10 mouse cellular contexts compared by ENCODE assay signal in genomic region chr6:86496585-86496984, GRCm38 (mm10). TPM values are rescaled to one million over a fixed set of nuclear protein-coding genes. Genes with fewer than 3 reads are reported as not detected.
DNase-seq lines count a peak whose midpoint lies in the region; ATAC-seq and TF ChIP-seq lines count a peak whose summit lies in the region.
"Had no signal": no experiment of that assay in that cellular context is flagged by ENCODE, and none has a peak within 500 bp of the region (broad histone marks: within the 10 kb centered on the region; RNA-seq: fewer than 3 reads in every experiment).

No protein-coding gene starts in this region.

- peak overlapping the region; percentile 80 for H3K27ac ChIP-seq in kidney, adult 2 months (ENCODE audit: insufficient read depth, low read depth, low read length)
- H3K27ac ChIP-seq in ES-Bruce4 (ENCODE audit: insufficient read depth, low read length) = peak overlapping the region; percentile 98
- H3K27ac ChIP-seq in embryonic facial prominence, embryonic 10.5 days (replicated peaks) = peak overlapping the region; percentile 83
- peak overlapping the region; percentile 74 for H3K27ac ChIP-seq in limb, embryonic 15.5 days

- peaks cover 11% of the 10 kb centered on the region; the same call in 1 of the 2 replicates for H3K4me1 ChIP-seq in kidney, adult 2 months (ENCODE audit: control insufficient read depth, insufficient read depth, low read length)
- peaks cover 8% of the 10 kb centered on the region for H3K4me1 ChIP-seq in ES-Bruce4 (ENCODE audit: control insufficient read depth, insufficient read depth, low read length)
- peaks cover 54% of the 10 kb centered on the region for H3K4me1 ChIP-seq in embryonic facial prominence, embryonic 10.5 days
- H3K4me1 ChIP-seq in limb, embryonic 15.5 days = peaks cover 34% of the 10 kb centered on the region; the same call in 1 of the 2 replicates

- TF ChIP-seq EP300 in ES-Bruce4 (IDR thresholded peaks at IDR 0.05; ENCODE audit: insufficient read depth, low read depth, low read length) = 0 out of 2 replicates have a peak, but pooled peaks have one; percentile 22

- TF ChIP-seq CTCF in kidney, adult 2 months (conservative IDR thresholded peaks at IDR 0.05; ENCODE audit: insufficient read depth, insufficient read length, low read depth, low read length) = no peak
- no peak for TF ChIP-seq CTCF in ES-Bruce4 (IDR thresholded peaks at IDR 0.05; ENCODE audit: low read depth, low read length)

- no peaks in the 10 kb centered on the region for H3K36me3 ChIP-seq in kidney, adult 2 months (ENCODE audit: control insufficient read depth, insufficient read depth, low read length)
- no peaks in the 10 kb centered on the region for H3K36me3 ChIP-seq in ES-Bruce4 (ENCODE audit: control insufficient read depth, insufficient read depth, low read length, poor library complexity, severe bottlenecking)
- no peaks in the 10 kb centered on the region for H3K36me3 ChIP-seq in embryonic facial prominence, embryonic 10.5 days (replicated peaks)
- H3K36me3 ChIP-seq in limb, embryonic 15.5 days = no peaks in the 10 kb centered on the region

- no peak for ATAC-seq in limb, embryonic 15.5 days (ENCODE audit: insufficient number of reproducible peaks, low FRiP score, low TSS enrichment, low read depth)

- no peak for TF ChIP-seq POLR2A in kidney, adult 2 months (IDR thresholded peaks at IDR 0.05; ENCODE audit: low read depth, low read length)
- no peak for TF ChIP-seq POLR2A in ES-Bruce4 (IDR thresholded peaks at IDR 0.05; ENCODE audit: insufficient read depth, low read length)

- no peaks in the 10 kb centered on the region for H3K9me3 ChIP-seq in ES-Bruce4 (replicated peaks; ENCODE audit: control insufficient read depth, insufficient read depth, low read length, poor library complexity, severe bottlenecking)
- H3K9me3 ChIP-seq in embryonic facial prominence, embryonic 10.5 days = no peaks in the 10 kb centered on the region
- H3K9me3 ChIP-seq in limb, embryonic 15.5 days = no peaks in the 10 kb centered on the region

- no peak for DNase-seq in kidney, adult 2 months
- DNase-seq in kidney, adult 11 months = no peak
- no peak for DNase-seq in embryonic facial prominence, embryonic 10.5 days (ENCODE audit: low spot score)
- DNase-seq in adrenal gland, postnatal 4 days (ENCODE audit: low spot score in 2 of 2) = no peak
- DNase-seq in thymus, postnatal 4 days = no peak
- no peak for DNase-seq in gastrocnemius, postnatal 36 days
- DNase-seq: cerebellum, adult 18-20 months had no signal

- WGBS in kidney, adult 2 months = 34% methylated on average over 5 of the region's 5 CpGs
- 65% methylated on average over 5 of the region's 5 CpGs for WGBS in embryonic facial prominence, embryonic 10.5 days
- 61% methylated on average over 5 of the region's 5 CpGs for WGBS in limb, embryonic 15.5 days

- H3K27me3 ChIP-seq in kidney, adult 2 months (replicated peaks; ENCODE audit: control insufficient read depth, insufficient read depth, low read length) = no peaks in the 10 kb centered on the region
- H3K27me3 ChIP-seq in ES-Bruce4 (ENCODE audit: control insufficient read depth, insufficient read depth, low read length, poor library complexity, severe bottlenecking) = no peaks in the 10 kb centered on the region
- no peaks in the 10 kb centered on the region for H3K27me3 ChIP-seq in embryonic facial prominence, embryonic 10.5 days (replicated peaks; ENCODE audit: low read depth, poor library complexity, severe bottlenecking)
- H3K27me3 ChIP-seq in limb, embryonic 15.5 days = no peaks in the 10 kb centered on the region

- intact Hi-C loops in gastrocnemius, postnatal 36 days (cut with DNase I) = no loop called here

- no peak overlapping the region for H3K4me2 ChIP-seq in limb, embryonic 15.5 days

- peak overlapping the region; percentile 67 for H3K9ac ChIP-seq in ES-Bruce4 (ENCODE audit: low read depth, poor library complexity, severe bottlenecking)
- H3K9ac ChIP-seq in limb, embryonic 15.5 days = no peak overlapping the region

- H3K4me3 ChIP-seq in kidney, adult 2 months (ENCODE audit: insufficient read depth, low read depth, low read length) = peak overlapping the region; percentile 35; the same call in 1 of the 2 replicates
- peak overlapping the region; percentile 69 for H3K4me3 ChIP-seq in ES-Bruce4 (ENCODE audit: low read depth, low read length)
- H3K4me3 ChIP-seq in embryonic facial prominence, embryonic 10.5 days = peak overlapping the region; percentile 44; the same call in 1 of the 2 replicates
- no peak overlapping the region for H3K4me3 ChIP-seq in limb, embryonic 15.5 days
- H3K4me3 ChIP-seq: myocyte had no signal

RNA-seq across cellular contexts. Expression of gene Pcbp1, which starts 29.5 kb away (rescaled TPM):
- 165 and 166 TPM in 2 replicates for polyA plus RNA-seq in kidney, adult 2 months (2012; rRNA removed)
- polyA plus RNA-seq in ES-Bruce4 (2011; ENCODE audit: insufficient read depth, insufficient read length, low read depth, missing spikeins) = 328 and 331 TPM in 2 replicates
- 560 and 592 TPM in 2 replicates for polyA plus RNA-seq in embryonic facial prominence, embryonic 10.5 days (2016; fragmentation: Nextera tagmentation; extraction: Ambion mirVana)
- polyA plus RNA-seq in limb, embryonic 15.5 days (2015; fragmentation: Nextera tagmentation; extraction: Ambion mirVana) = 456 and 462 TPM in 2 replicates
- total RNA-seq in adrenal gland, postnatal 4 days (2021) = 100 to 1,000 TPM; 273 to 288 TPM
- 100 to 1,000 TPM; 102 to 112 TPM for total RNA-seq in gastrocnemius, postnatal 36 days (2021)

RNA-seq across cellular contexts. Expression of gene C87436, which starts 58.4 kb away (rescaled TPM):
- 15.1 and 15.3 TPM in 2 replicates for polyA plus RNA-seq in kidney, adult 2 months (2012; rRNA removed)
- 12.6 and 13.6 TPM in 2 replicates for polyA plus RNA-seq in ES-Bruce4 (2011; ENCODE audit: insufficient read depth, insufficient read length, low read depth, missing spikeins)
- 22.6 and 25.1 TPM in 2 replicates for polyA plus RNA-seq in embryonic facial prominence, embryonic 10.5 days (2016; fragmentation: Nextera tagmentation; extraction: Ambion mirVana)
- polyA plus RNA-seq in limb, embryonic 15.5 days (2015; fragmentation: Nextera tagmentation; extraction: Ambion mirVana) = 22.9 and 24.5 TPM in 2 replicates
- 10 to 100 TPM; 17.6 to 19.1 TPM for total RNA-seq in adrenal gland, postnatal 4 days (2021)
- total RNA-seq in gastrocnemius, postnatal 36 days (2021) = 1 to 10 TPM; 6.1 to 7.8 TPM
